In genomic region chr3:51327817-51328216, GRCm38 (mm10) we compare ENCODE assay signal across 15 mouse cellular contexts. TPM values are rescaled to one million over a fixed set of nuclear protein-coding genes. Genes with fewer than 3 reads are reported as not detected.
DNase-seq lines count a peak whose midpoint lies in the region; ATAC-seq and TF ChIP-seq lines count a peak whose summit lies in the region.
"Had no signal": no experiment of that assay in that cellular context is flagged by ENCODE, and none has a peak within 500 bp of the region (broad histone marks: within the 10 kb centered on the region; RNA-seq: fewer than 3 reads in every experiment).

No protein-coding gene starts in this region.

- H3K9me3 ChIP-seq in heart, embryonic 11.5 days (replicated peaks; ENCODE audit: control insufficient read depth, low read length), result no peaks in the 10 kb centered on the region
- H3K9me3 ChIP-seq: embryonic facial prominence, embryonic 15.5 days; hindbrain, embryonic 12.5 days had no signal

- no peaks in the 10 kb centered on the region for H3K27me3 ChIP-seq in heart, embryonic 11.5 days (ENCODE audit: control insufficient read depth, insufficient read depth, low read length)
- H3K27me3 ChIP-seq: embryonic facial prominence, embryonic 15.5 days; hindbrain, embryonic 12.5 days; midbrain, embryonic 12.5 days had no signal

- TF ChIP-seq CTCF in left cerebral cortex, adult 2 months (IDR thresholded peaks at IDR 0.05), result no peak

- 78% methylated on average over 5 of the region's 5 CpGs for WGBS in heart, embryonic 11.5 days (ENCODE audit: insufficient replicate concordance)

- H3K9ac ChIP-seq in heart, embryonic 11.5 days (ENCODE audit: low read depth, low read length), result no peak overlapping the region
- H3K9ac ChIP-seq: embryonic facial prominence, embryonic 15.5 days; forebrain, postnatal 0 days; hindbrain, embryonic 12.5 days; liver, embryonic 14.5 days; midbrain, embryonic 12.5 days had no signal

- DNase-seq in heart, adult 11 months, result peak; percentile 91
- DNase-seq in left cerebral cortex, adult 2 months (ENCODE audit: extremely low spot score in 1 of 2, low spot score in 2 of 2), result no peak
- DNase-seq in left cerebral cortex, adult 11 months (ENCODE audit: low spot score), result no peak
- DNase-seq in adrenal gland, postnatal 25 days, result peak; percentile 47
- peak; percentile 71 for DNase-seq in lung, postnatal 36 days
- DNase-seq in left cerebral cortex, adult 9 months (ENCODE audit: low spot score in 2 of 2), result no peak
- DNase-seq in c-Kit-positive CD71-positive TER-119-positive erythroid progenitor cells, embryonic 14.5 days (ENCODE audit: low spot score), result no peak
- DNase-seq: cerebellum, adult 9-10 months; forebrain, postnatal 0 days; right cerebral cortex, postnatal 4 days had no signal

- intact Hi-C loops in left cerebral cortex, adult 2 months (cut with DNase I), result no loop called here

- no peak overlapping the region for H3K4me3 ChIP-seq in heart, embryonic 11.5 days (ENCODE audit: low read depth, low read length)
- 0 out of 2 replicates have a peak overlapping the region, but pooled peaks have one; percentile 11 for H3K4me3 ChIP-seq in left cerebral cortex, adult 2 months
- H3K4me3 ChIP-seq: embryonic facial prominence, embryonic 15.5 days; hindbrain, embryonic 12.5 days; midbrain, embryonic 12.5 days had no signal

- no peak overlapping the region for H3K27ac ChIP-seq in heart, embryonic 11.5 days (ENCODE audit: low read depth, low read length)
- H3K27ac ChIP-seq in left cerebral cortex, adult 2 months, result peak overlapping the region; percentile 28; the same call in 1 of the 2 replicates
- H3K27ac ChIP-seq: hindbrain, embryonic 12.5 days; liver, embryonic 14.5 days; midbrain, embryonic 12.5 days had no signal

- H3K4me1 ChIP-seq in heart, embryonic 11.5 days (ENCODE audit: control insufficient read depth, insufficient read depth, low read length), result peaks cover 6% of the 10 kb centered on the region; the same call in 1 of the 2 replicates
- H3K4me1 ChIP-seq: embryonic facial prominence, embryonic 15.5 days; hindbrain, embryonic 12.5 days; midbrain, embryonic 12.5 days had no signal

- ATAC-seq in heart, embryonic 11.5 days (replicated peaks; ENCODE audit: insufficient number of reproducible peaks, low FRiP score, low TSS enrichment), result no peak

- H3K4me2 ChIP-seq in heart, embryonic 11.5 days, result no peak overlapping the region
- H3K4me2 ChIP-seq: embryonic facial prominence, embryonic 15.5 days; hindbrain, embryonic 12.5 days; midbrain, embryonic 12.5 days had no signal

- peaks cover 3% of the 10 kb centered on the region; the same call in 1 of the 2 replicates for H3K36me3 ChIP-seq in heart, embryonic 11.5 days (ENCODE audit: control insufficient read depth, insufficient read depth, low read length)
- H3K36me3 ChIP-seq: embryonic facial prominence, embryonic 15.5 days had no signal

RNA-seq across cellular contexts. Expression of gene Elf2, which starts 12.6 kb away (rescaled TPM):
- polyA plus RNA-seq in heart, embryonic 11.5 days (2014; fragmentation: Nextera tagmentation; extraction: Ambion mirVana), result 44.5 and 48.2 TPM in 2 replicates
- total RNA-seq in left cerebral cortex, adult 2 months (2021), result 10 to 100 TPM; 48.5 to 51.8 TPM
- 84.4 and 88.0 TPM in 2 replicates for total RNA-seq in adrenal gland, postnatal 25 days (2021)

Comparison
In these comparisons a context has a peak if more than half of its experiments do, and no peak if none do; other contexts are left out.
1. DNase-seq: peak in heart, adult 11 months (single experiment), adrenal gland, postnatal 25 days (single experiment) and lung, postnatal 36 days (single experiment); none in left cerebral cortex, adult 2 months (0 of 2), left cerebral cortex, adult 11 months (single experiment), left cerebral cortex, adult 9 months (0 of 2) and c-Kit-positive CD71-positive TER-119-positive erythroid progenitor cells, embryonic 14.5 days (single experiment).